Mouse (Mus musculus): ENCODE data around the gene Fam161b.

GRCm38 (mm10) chr12:84299265-84299664, 62.4 kb downstream of the Fam161b start:
- TF ChIP-seq CTCF (IDR thresholded peaks at IDR 0.05; ENCODE audit: borderline replicate concordance, insufficient read depth, low read length): no peak
- no peak for TF ChIP-seq POLR2A (IDR thresholded peaks at IDR 0.05; ENCODE audit: low read depth, low read length)
